ENCODE assay signal across 10 mouse cellular contexts in the genomic region with DNA sequence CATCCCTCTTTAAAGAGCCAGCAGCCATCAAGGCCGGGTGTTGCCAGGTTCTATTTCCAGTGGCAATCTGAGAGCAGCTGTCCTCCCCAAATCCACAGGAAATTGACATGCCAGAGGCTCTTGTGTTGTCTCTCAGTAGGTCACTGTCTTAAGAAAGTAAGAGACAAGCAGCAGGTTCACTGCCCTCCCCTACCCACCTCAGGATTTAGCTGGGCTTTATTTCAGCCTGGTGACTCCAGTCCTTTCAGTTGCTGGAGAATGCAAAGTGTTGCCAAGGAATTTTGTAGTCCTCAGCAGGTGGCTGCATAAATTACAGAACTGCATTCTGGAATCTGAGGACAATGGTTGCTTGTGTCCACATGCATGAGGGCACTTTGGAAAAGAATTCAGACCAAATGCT.
DNase-seq lines count a peak whose midpoint lies in the region; ATAC-seq lines count a peak whose summit lies in the region.
"Had no signal": no experiment of that assay in that cellular context is flagged by ENCODE, and none has a peak within 500 bp of the region (broad histone marks: within the 10 kb centered on the region; RNA-seq: fewer than 3 reads in every experiment).

No protein-coding gene starts in this region.

- WGBS in kidney, embryonic 14.5 days, result 28% methylated on average over 1 of the region's 1 CpGs
- WGBS in forebrain, embryonic 11.5 days, result 12% methylated on average over 1 of the region's 1 CpGs
- WGBS in neural tube, embryonic 15.5 days, result 14% methylated on average over 1 of the region's 1 CpGs

- H3K9ac ChIP-seq in kidney, embryonic 14.5 days (ENCODE audit: low read depth, low read length), result no peak overlapping the region
- no peak overlapping the region for H3K9ac ChIP-seq in forebrain, embryonic 11.5 days (ENCODE audit: low read length)
- no peak overlapping the region for H3K9ac ChIP-seq in neural tube, embryonic 15.5 days (replicated peaks)

- H3K36me3 ChIP-seq in kidney, embryonic 14.5 days (ENCODE audit: control insufficient read depth, insufficient read depth, low read length), result no peaks in the 10 kb centered on the region
- H3K36me3 ChIP-seq in forebrain, embryonic 11.5 days (ENCODE audit: control insufficient read depth, insufficient read depth, low read length), result no peaks in the 10 kb centered on the region
- no peaks in the 10 kb centered on the region for H3K36me3 ChIP-seq in neural tube, embryonic 15.5 days

- no peak for ATAC-seq in kidney, embryonic 14.5 days (ENCODE audit: low FRiP score, low TSS enrichment)
- ATAC-seq in forebrain, embryonic 11.5 days (replicated peaks; ENCODE audit: low FRiP score), result peak; percentile 91
- 0 out of 2 replicates have a peak, but pooled peaks have one; percentile 35 for ATAC-seq in neural tube, embryonic 15.5 days (ENCODE audit: low FRiP score)
- no peak for ATAC-seq in inflammation-experienced regulatory T-cells, adult 6 months

- no peak overlapping the region for H3K4me2 ChIP-seq in kidney, embryonic 14.5 days (replicated peaks; ENCODE audit: low read depth, low read length)
- no peak overlapping the region for H3K4me2 ChIP-seq in forebrain, embryonic 11.5 days (ENCODE audit: low read depth, low read length, severe bottlenecking)
- H3K4me2 ChIP-seq in neural tube, embryonic 15.5 days, result no peak overlapping the region

- no peaks in the 10 kb centered on the region for H3K27me3 ChIP-seq in kidney, embryonic 14.5 days (ENCODE audit: control insufficient read depth, insufficient read depth, low read length)
- no peaks in the 10 kb centered on the region for H3K27me3 ChIP-seq in forebrain, embryonic 11.5 days (ENCODE audit: control insufficient read depth, insufficient read depth, low read length)
- H3K27me3 ChIP-seq in neural tube, embryonic 15.5 days (replicated peaks), result no peaks in the 10 kb centered on the region

- DNase-seq in kidney, adult 9 months, result peak; percentile 72
- DNase-seq in forebrain, embryonic 11.5 days (ENCODE audit: low spot score), result no peak
- DNase-seq in kidney, postnatal 36 days, result peak; percentile 41 to 69
- no peak for DNase-seq in thymus, postnatal 4 days
- no peak for DNase-seq in frontal cortex, postnatal 25 days (ENCODE audit: low spot score in 2 of 2)
- DNase-seq: lung, adult 2 months had no signal

- no peaks in the 10 kb centered on the region for H3K9me3 ChIP-seq in kidney, embryonic 14.5 days (ENCODE audit: control insufficient read depth, low read length)
- no peaks in the 10 kb centered on the region for H3K9me3 ChIP-seq in forebrain, embryonic 11.5 days (ENCODE audit: control insufficient read depth, low read length)
- H3K9me3 ChIP-seq in neural tube, embryonic 15.5 days (replicated peaks), result no peaks in the 10 kb centered on the region

- H3K27ac ChIP-seq in kidney, embryonic 14.5 days (ENCODE audit: low read depth, low read length), result no peak overlapping the region
- H3K27ac ChIP-seq in forebrain, embryonic 11.5 days (ENCODE audit: low read depth, low read length), result peak overlapping the region; percentile 38; the same call in 1 of the 2 replicates
- H3K27ac ChIP-seq in neural tube, embryonic 15.5 days (replicated peaks), result no peak overlapping the region

- H3K4me3 ChIP-seq in kidney, embryonic 14.5 days (ENCODE audit: low read length), result no peak overlapping the region
- H3K4me3 ChIP-seq in forebrain, embryonic 11.5 days (ENCODE audit: low read depth, low read length), result no peak overlapping the region
- no peak overlapping the region for H3K4me3 ChIP-seq in neural tube, embryonic 15.5 days (replicated peaks)
- H3K4me3 ChIP-seq: erythroblast, embryonic 14.5 days had no signal

- H3K4me1 ChIP-seq in kidney, embryonic 14.5 days (ENCODE audit: control insufficient read depth, insufficient read depth, low read length), result no peaks in the 10 kb centered on the region
- H3K4me1 ChIP-seq in forebrain, embryonic 11.5 days (replicated peaks; ENCODE audit: control insufficient read depth, insufficient read depth, low read length), result no peaks in the 10 kb centered on the region; the same call in 1 of the 2 replicates
- H3K4me1 ChIP-seq in neural tube, embryonic 15.5 days, result no peaks in the 10 kb centered on the region

Comparison
In these comparisons a context has a peak if more than half of its experiments do, and no peak if none do; other contexts are left out.
1. DNase-seq: peak in kidney, adult 9 months (single experiment) and kidney, postnatal 36 days (2 of 2); none in forebrain, embryonic 11.5 days (single experiment), thymus, postnatal 4 days (single experiment) and frontal cortex, postnatal 25 days (0 of 2).
2. ATAC-seq: peak in forebrain, embryonic 11.5 days (single experiment) and neural tube, embryonic 15.5 days (single experiment); none in kidney, embryonic 14.5 days (single experiment) and inflammation-experienced regulatory T-cells, adult 6 months (single experiment).